Mouse (Mus musculus): ENCODE data around the gene Pde8b. TPM values are rescaled to one million over a fixed set of nuclear protein-coding genes. Genes with fewer than 3 reads are reported as not detected.

The Pde8b gene
- polyA plus RNA-seq, 1 experiment from 2014 or later, result 2.5 TPM

GRCm38 (mm10) chr13:95278426-95279025, 28.4 kb upstream of the Pde8b start:
- Histone ChIP-seq H3K9ac (ENCODE audit: low read length) (no peak overlapping the region), H3K27me3 (ENCODE audit: control insufficient read depth, insufficient read depth, low read length) (no peaks in the 10 kb centered on the region), H3K4me2 (replicated peaks; ENCODE audit: low read depth) (no peak overlapping the region), H3K4me3 (ENCODE audit: low read depth, low read length) (no peak overlapping the region), H3K4me1 (replicated peaks; ENCODE audit: control insufficient read depth, insufficient read depth) (no peaks in the 10 kb centered on the region), H3K27ac (replicated peaks) (no peak overlapping the region), H3K9me3 (ENCODE audit: control insufficient read depth, low read length) (no peaks in the 10 kb centered on the region), H3K36me3 (ENCODE audit: control insufficient read depth, insufficient read depth, low read length) (no peaks in the 10 kb centered on the region)
- no peak for DNase-seq (ENCODE audit: low spot score)
- no peak for TF ChIP-seq EP300 (optimal IDR thresholded peaks at IDR 0.05)
- TF ChIP-seq CTCF (IDR thresholded peaks at IDR 0.05; ENCODE audit: low read depth), result no peak
- 70% methylated on average over 4 of the region's 4 CpGs for WGBS
- no peak for ATAC-seq (ENCODE audit: low FRiP score, low TSS enrichment)

GRCm38 (mm10) chr13:95264691-95265090, 14.6 kb upstream of the Pde8b start:
- Histone ChIP-seq H3K36me3 (ENCODE audit: control insufficient read depth, insufficient read depth, low read length) (no peaks in the 10 kb centered on the region), H3K27me3 (ENCODE audit: control insufficient read depth, insufficient read depth, low read length) (no peaks in the 10 kb centered on the region), H3K4me1 (replicated peaks; ENCODE audit: control insufficient read depth, insufficient read depth) (no peaks in the 10 kb centered on the region), H3K9ac (ENCODE audit: low read length) (no peak overlapping the region), H3K4me3 (ENCODE audit: low read depth, low read length) (no peak overlapping the region), H3K4me2 (replicated peaks; ENCODE audit: low read depth) (no peak overlapping the region), H3K27ac (replicated peaks) (no peak overlapping the region), H3K9me3 (ENCODE audit: control insufficient read depth, low read length) (no peaks in the 10 kb centered on the region)
- no peak for TF ChIP-seq CTCF (IDR thresholded peaks at IDR 0.05; ENCODE audit: low read depth)
- TF ChIP-seq EP300 (optimal IDR thresholded peaks at IDR 0.05), result no peak
- DNase-seq (ENCODE audit: low spot score), result no peak
- no peak for ATAC-seq (ENCODE audit: low FRiP score, low TSS enrichment)
- WGBS, result 82% methylated on average over 5 of the region's 5 CpGs

GRCm38 (mm10) chr13:95260886-95261789, 11.0 kb upstream of the Pde8b start:
- H3K27ac ChIP-seq (replicated peaks), result no peak overlapping the region
- H3K9me3 ChIP-seq (ENCODE audit: control insufficient read depth, low read length), result no peaks in the 10 kb centered on the region
- H3K9ac ChIP-seq (ENCODE audit: low read length), result no peak overlapping the region
- H3K4me3 ChIP-seq (ENCODE audit: low read depth, low read length), result no peak overlapping the region
- H3K4me1 ChIP-seq (replicated peaks; ENCODE audit: control insufficient read depth, insufficient read depth), result no peaks in the 10 kb centered on the region
- no peaks in the 10 kb centered on the region for H3K27me3 ChIP-seq (ENCODE audit: control insufficient read depth, insufficient read depth, low read length)
- no peak for TF ChIP-seq EP300 (optimal IDR thresholded peaks at IDR 0.05)
- no peak for TF ChIP-seq CTCF (IDR thresholded peaks at IDR 0.05; ENCODE audit: low read depth)
- DNase-seq (ENCODE audit: low spot score) (no peak), ATAC-seq (ENCODE audit: low FRiP score, low TSS enrichment) (0 out of 2 replicates have a peak, but pooled peaks have one; percentile 40)
- H3K4me2 ChIP-seq (replicated peaks; ENCODE audit: low read depth), result no peak overlapping the region
- WGBS, result 60% methylated on average over 9 of the region's 9 CpGs
- no peaks in the 10 kb centered on the region for H3K36me3 ChIP-seq (ENCODE audit: control insufficient read depth, insufficient read depth, low read length)

GRCm38 (mm10) chr13:95260391-95260790, 10.3 kb upstream of the Pde8b start:
- TF ChIP-seq CTCF (IDR thresholded peaks at IDR 0.05; ENCODE audit: low read depth) (no peak), EP300 (optimal IDR thresholded peaks at IDR 0.05) (no peak)
- Histone ChIP-seq H3K4me2 (replicated peaks; ENCODE audit: low read depth) (no peak overlapping the region), H3K36me3 (ENCODE audit: control insufficient read depth, insufficient read depth, low read length) (no peaks in the 10 kb centered on the region), H3K27ac (replicated peaks) (no peak overlapping the region), H3K27me3 (ENCODE audit: control insufficient read depth, insufficient read depth, low read length) (no peaks in the 10 kb centered on the region), H3K9me3 (ENCODE audit: control insufficient read depth, low read length) (no peaks in the 10 kb centered on the region), H3K9ac (ENCODE audit: low read length) (no peak overlapping the region), H3K4me3 (ENCODE audit: low read depth, low read length) (no peak overlapping the region), H3K4me1 (replicated peaks; ENCODE audit: control insufficient read depth, insufficient read depth) (no peaks in the 10 kb centered on the region)
- ATAC-seq (ENCODE audit: low FRiP score, low TSS enrichment) (peak; percentile 76), DNase-seq (ENCODE audit: low spot score) (peak; percentile 50)
- WGBS, result 36% methylated on average over 1 of the region's 1 CpGs

- H3K4me2 ChIP-seq (replicated peaks; ENCODE audit: low read depth), result no peak overlapping the region
- H3K9me3 ChIP-seq (ENCODE audit: control insufficient read depth, low read length), result no peaks in the 10 kb centered on the region
- no peaks in the 10 kb centered on the region for H3K4me1 ChIP-seq (replicated peaks; ENCODE audit: control insufficient read depth, insufficient read depth)
- DNase-seq (ENCODE audit: low spot score), result no peak
- no peak overlapping the region for H3K9ac ChIP-seq (ENCODE audit: low read length)
- 85% methylated on average over 6 of the region's 6 CpGs for WGBS
- ATAC-seq (ENCODE audit: low FRiP score, low TSS enrichment), result no peak
- no peaks in the 10 kb centered on the region for H3K27me3 ChIP-seq (ENCODE audit: control insufficient read depth, insufficient read depth, low read length)
- TF ChIP-seq EP300 (optimal IDR thresholded peaks at IDR 0.05) (no peak), CTCF (IDR thresholded peaks at IDR 0.05; ENCODE audit: low read depth) (no peak)
- H3K4me3 ChIP-seq (ENCODE audit: low read depth, low read length), result no peak overlapping the region
- H3K36me3 ChIP-seq (ENCODE audit: control insufficient read depth, insufficient read depth, low read length), result no peaks in the 10 kb centered on the region
- no peak overlapping the region for H3K27ac ChIP-seq (replicated peaks)
These were observed 6.9 kb upstream of the Pde8b start for GRCm38 (mm10) chr13:95257083-95257482.

- WGBS, result 81% methylated on average over 3 of the region's 3 CpGs
- H3K9ac ChIP-seq (ENCODE audit: low read length), result no peak overlapping the region
- no peak overlapping the region for H3K4me3 ChIP-seq (ENCODE audit: low read depth, low read length)
- H3K4me1 ChIP-seq (replicated peaks; ENCODE audit: control insufficient read depth, insufficient read depth), result no peaks in the 10 kb centered on the region
- no peak overlapping the region for H3K4me2 ChIP-seq (replicated peaks; ENCODE audit: low read depth)
- no peaks in the 10 kb centered on the region for H3K9me3 ChIP-seq (ENCODE audit: control insufficient read depth, low read length)
- H3K36me3 ChIP-seq (ENCODE audit: control insufficient read depth, insufficient read depth, low read length), result no peaks in the 10 kb centered on the region
- no peak for TF ChIP-seq CTCF (IDR thresholded peaks at IDR 0.05; ENCODE audit: low read depth)
- TF ChIP-seq EP300 (optimal IDR thresholded peaks at IDR 0.05), result no peak
- ATAC-seq (ENCODE audit: low FRiP score, low TSS enrichment), result peak; percentile 83
- H3K27me3 ChIP-seq (ENCODE audit: control insufficient read depth, insufficient read depth, low read length), result no peaks in the 10 kb centered on the region
- no peak overlapping the region for H3K27ac ChIP-seq (replicated peaks)
- peak; percentile 21 for DNase-seq (ENCODE audit: low spot score)
These were observed 4.9 kb upstream of the Pde8b start for GRCm38 (mm10) chr13:95255083-95255482.

All from stomach, postnatal 0 days (tissue).